Mouse (Mus musculus) hindbrain, embryonic 12.5 days (tissue): Measurements from ENCODE around the gene Hist2h2aa1. TPM values are rescaled to one million over a fixed set of nuclear protein-coding genes. Genes with fewer than 3 reads are reported as not detected.

Experiments used
- ATAC-seq: fragments of 200-750 bp; cut with Nextera tagmentation; 2 replicates; pipeline ENCODE4 v1.8.0; 2017; ENCODE audit warnings: moderate TSS enrichment; ENCODE audit not compliant: low FRiP score
- H3K27ac ChIP-seq: fragments of 300-500 bp; sonication (generic); 2 replicates; pipeline ENCODE4 v1.5.1; 2016; ENCODE audit warnings: mild to moderate bottlenecking
- H3K27me3 ChIP-seq: fragments of 300-500 bp; sonication (generic); 2 replicates; pipeline ENCODE4 v1.6.1; 2016; ENCODE audit warnings: mild to moderate bottlenecking
- H3K36me3 ChIP-seq: fragments of 300-500 bp; sonication (generic); 2 replicates; pipeline ENCODE4 v1.6.1; 2016; ENCODE audit warnings: mild to moderate bottlenecking
- H3K4me1 ChIP-seq: fragments of 300-500 bp; sonication (generic); 2 replicates; pipeline ENCODE4 v1.6.1; 2016
- H3K4me2 ChIP-seq: fragments of 300-500 bp; sonication (generic); replicated peaks from 2 replicates; pipeline ENCODE4 v1.6.1; 2016; ENCODE audit warnings: mild to moderate bottlenecking
- H3K4me3 ChIP-seq: fragments of 300-500 bp; sonication (generic); 2 replicates; pipeline ENCODE4 v1.5.1; 2016; ENCODE audit warnings: mild to moderate bottlenecking
- H3K9ac ChIP-seq: fragments of 300-500 bp; sonication (generic); 2 replicates; pipeline ENCODE4 v1.6.1; 2016; ENCODE audit warnings: mild to moderate bottlenecking, moderate library complexity
- H3K9me3 ChIP-seq: fragments of 300-500 bp; sonication (generic); replicated peaks from 2 replicates; pipeline ENCODE4 v1.6.1; 2016; ENCODE audit warnings: mild to moderate bottlenecking
- WGBS: fragments of 180-500 bp; shearing (Covaris S2); methylation state at CpG from one replicate; pipeline ENCODE4 v1.1.7; 2016; 5-methylcytosine and 5-hydroxymethylcytosine counted together
- polyA plus RNA-seq: library from polyadenylated mRNA; unstranded; fragments of >200 nt; fragmentation: Nextera tagmentation; extraction: Ambion mirVana; gene quantifications from 2 replicates; pipeline ENCODE4 v1.2.1, GENCODE M21; 2016

The Hist2h2aa1 gene
- polyA plus RNA-seq, 1 experiment from 2014 or later: 16.0 TPM

GRCm38 (mm10) chr3:96247356-96248140 lies 2.3 kb downstream of the Hist2h2aa1 start:
- Histone ChIP-seq H3K4me2 (peak overlapping the region; percentile 52), H3K4me1 (peaks cover 18% of the 10 kb centered on the region), H3K27ac (peak overlapping the region; percentile 68), H3K36me3 (no peaks in the 10 kb centered on the region), H3K27me3 (no peaks in the 10 kb centered on the region), H3K9me3 (no peaks in the 10 kb centered on the region), H3K9ac (peak overlapping the region; percentile 59), H3K4me3 (peak overlapping the region; percentile 35)
- ATAC-seq: no peak
- WGBS: 3% methylated on average over 11 of the region's 11 CpGs

- peak overlapping the region; percentile 35 for H3K4me3 ChIP-seq
- H3K9me3 ChIP-seq: no peaks in the 10 kb centered on the region
- peaks cover 18% of the 10 kb centered on the region for H3K4me1 ChIP-seq
- 49% methylated on average over 6 of the region's 6 CpGs for WGBS
- no peak for ATAC-seq
- H3K27me3 ChIP-seq: no peaks in the 10 kb centered on the region
- H3K27ac ChIP-seq: no peak overlapping the region
- peak overlapping the region; percentile 52 for H3K4me2 ChIP-seq
- peak overlapping the region; percentile 59; the same call in 1 of the 2 replicates for H3K9ac ChIP-seq
- H3K36me3 ChIP-seq: no peaks in the 10 kb centered on the region
Observed at GRCm38 (mm10) chr3:96248141-96249033, 3.1 kb downstream of the Hist2h2aa1 start.

DNA sequence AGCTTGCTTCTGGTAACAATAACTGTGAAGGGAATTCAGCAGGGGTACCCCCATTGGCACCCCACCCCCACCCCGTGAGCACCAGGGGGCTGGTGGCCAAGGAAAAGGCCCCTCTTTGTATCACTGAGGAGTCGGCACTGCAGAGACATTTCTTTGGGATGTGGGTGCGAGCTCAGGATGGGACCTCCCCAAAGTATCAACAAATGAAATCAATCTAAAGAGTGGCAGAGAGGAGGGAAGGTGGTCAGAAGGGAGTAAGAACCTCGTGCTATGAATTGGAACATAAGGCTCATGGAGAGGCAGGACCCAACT lies 3.7 kb downstream of the Hist2h2aa1 start:
- no peaks in the 10 kb centered on the region for H3K27me3 ChIP-seq
- no peak overlapping the region for H3K4me3 ChIP-seq
- no peaks in the 10 kb centered on the region for H3K36me3 ChIP-seq
- H3K9me3 ChIP-seq: no peaks in the 10 kb centered on the region
- WGBS: 59% methylated on average over 4 of the region's 4 CpGs
- peaks cover 18% of the 10 kb centered on the region for H3K4me1 ChIP-seq
- peak overlapping the region; percentile 52; the same call in 1 of the 2 replicates for H3K4me2 ChIP-seq
- H3K27ac ChIP-seq: no peak overlapping the region
- no peak for ATAC-seq
- no peak overlapping the region for H3K9ac ChIP-seq

DNA sequence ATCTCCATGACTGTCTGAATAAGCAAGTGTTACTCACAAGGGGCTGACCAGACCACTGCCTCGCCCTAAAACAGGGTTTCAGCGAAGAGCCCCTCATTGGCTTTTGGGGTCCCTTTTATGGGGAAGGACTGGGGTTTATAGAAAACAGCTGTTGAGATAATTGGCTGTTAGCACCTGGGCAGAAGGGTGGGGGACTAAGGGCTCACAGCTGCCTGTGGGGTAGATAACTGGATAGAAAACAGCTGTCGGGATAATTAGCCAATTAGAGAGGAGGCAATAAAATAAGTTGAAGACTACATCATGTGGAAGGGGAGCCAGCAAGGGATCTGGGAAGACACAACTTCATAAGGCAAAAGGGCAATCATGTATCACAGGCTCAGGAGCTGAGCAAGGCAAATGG lies 5.6 kb downstream of the Hist2h2aa1 start:
- H3K4me1 ChIP-seq: peaks cover 11% of the 10 kb centered on the region
- H3K36me3 ChIP-seq: no peaks in the 10 kb centered on the region
- no peak overlapping the region for H3K9ac ChIP-seq
- no peaks in the 10 kb centered on the region for H3K27me3 ChIP-seq
- H3K27ac ChIP-seq: no peak overlapping the region
- WGBS: 84% methylated on average over 3 of the region's 3 CpGs
- no peak overlapping the region for H3K4me2 ChIP-seq
- no peak for ATAC-seq
- no peak overlapping the region for H3K4me3 ChIP-seq
- H3K9me3 ChIP-seq: no peaks in the 10 kb centered on the region

- no peak for ATAC-seq
Observed at GRCm38 (mm10) chr3:96251787-96252186, 6.5 kb downstream of the Hist2h2aa1 start.

DNA sequence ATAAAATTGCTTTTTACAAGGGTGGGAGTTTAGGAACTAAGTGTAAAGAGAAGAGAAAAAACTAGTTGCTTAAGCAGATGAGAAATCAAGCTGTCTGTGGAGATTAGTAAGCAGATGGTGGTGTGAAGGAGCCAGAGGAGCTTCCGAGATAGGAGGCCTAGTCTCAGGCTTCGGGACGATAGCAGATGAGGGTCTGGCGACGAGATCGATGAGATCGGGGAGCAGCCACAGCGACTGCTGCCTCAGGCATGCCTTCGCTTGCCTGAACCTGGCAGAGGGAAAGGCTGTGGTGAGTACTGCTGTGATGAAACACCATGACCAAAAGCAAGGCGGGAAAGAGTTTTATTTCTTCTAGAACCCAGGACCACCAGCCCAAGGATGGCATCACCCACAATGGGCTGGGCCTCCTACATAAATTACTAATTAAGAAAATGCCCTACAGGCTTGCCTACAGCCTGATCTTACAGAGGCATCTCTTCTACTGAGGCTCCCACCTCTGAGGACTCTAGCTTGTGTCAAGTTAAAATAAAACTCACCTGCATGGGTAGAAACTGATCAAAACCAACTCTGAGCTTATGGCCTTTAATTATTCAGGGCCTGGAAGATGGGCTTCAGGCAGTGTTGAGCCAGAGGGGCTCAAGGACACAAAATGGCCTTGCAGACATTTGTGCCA lies 9.5 kb downstream of the Hist2h2aa1 start:
- no peak overlapping the region for H3K9ac ChIP-seq
- no peaks in the 10 kb centered on the region for H3K27me3 ChIP-seq
- WGBS: 38% methylated on average over 10 of the region's 10 CpGs
- ATAC-seq: no peak
- H3K27ac ChIP-seq: no peak overlapping the region
- no peaks in the 10 kb centered on the region for H3K36me3 ChIP-seq
- H3K4me3 ChIP-seq: no peak overlapping the region
- no peaks in the 10 kb centered on the region for H3K4me1 ChIP-seq
- H3K9me3 ChIP-seq: no peaks in the 10 kb centered on the region
- H3K4me2 ChIP-seq: no peak overlapping the region; the same call in 1 of the 2 replicates

More at GRCm38 (mm10) chr3:96251787-96252186, 6.5 kb downstream of the Hist2h2aa1 start:
- no peaks in the 10 kb centered on the region for H3K9me3 ChIP-seq
- H3K27ac ChIP-seq: no peak overlapping the region
- H3K9ac ChIP-seq: no peak overlapping the region
- H3K4me2 ChIP-seq: no peak overlapping the region
- no peak overlapping the region for H3K4me3 ChIP-seq
- no peaks in the 10 kb centered on the region for H3K27me3 ChIP-seq
- no peaks in the 10 kb centered on the region for H3K36me3 ChIP-seq
- H3K4me1 ChIP-seq: peaks cover 11% of the 10 kb centered on the region
- WGBS: 79% methylated on average over 3 of the region's 3 CpGs

DNA sequence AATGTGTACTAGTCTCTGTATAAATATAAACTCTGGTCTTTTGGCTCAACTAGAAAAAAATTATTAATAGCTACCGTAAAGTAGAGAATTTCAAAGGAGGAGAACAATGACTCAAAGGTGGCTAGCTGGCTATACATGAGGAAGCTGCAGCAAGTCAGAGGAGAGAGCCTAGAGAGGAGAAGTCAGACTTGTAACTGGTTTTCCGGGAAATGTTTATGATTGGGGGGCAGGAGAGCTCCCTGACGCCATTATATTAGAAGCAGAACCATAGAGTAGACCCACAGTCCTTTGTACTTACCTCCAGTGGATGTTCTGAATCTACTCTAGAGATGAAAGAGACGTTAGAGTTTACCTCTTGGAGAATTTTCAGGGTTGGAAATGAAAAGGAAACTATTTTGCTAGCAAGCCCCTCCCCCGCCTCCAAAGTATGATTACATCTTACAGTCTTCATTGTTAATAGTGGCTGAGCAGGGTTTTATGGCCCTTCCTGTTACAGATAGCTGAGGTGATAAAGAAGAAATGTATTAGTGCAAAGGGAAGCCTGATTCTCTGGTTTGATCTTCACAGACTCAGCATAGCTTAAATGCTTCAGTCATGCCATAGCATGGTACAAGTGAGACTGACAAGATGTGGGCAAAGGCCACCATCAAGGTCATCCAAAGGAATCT lies 10.8 kb downstream of the Hist2h2aa1 start:
- no peak for ATAC-seq
- H3K9ac ChIP-seq: no peak overlapping the region
- no peaks in the 10 kb centered on the region for H3K36me3 ChIP-seq
- 84% methylated on average over 5 of the region's 5 CpGs for WGBS
- H3K27me3 ChIP-seq: no peaks in the 10 kb centered on the region
- H3K27ac ChIP-seq: no peak overlapping the region
- H3K9me3 ChIP-seq: no peaks in the 10 kb centered on the region
- no peak overlapping the region for H3K4me2 ChIP-seq
- no peak overlapping the region for H3K4me3 ChIP-seq
- no peaks in the 10 kb centered on the region for H3K4me1 ChIP-seq

- ATAC-seq: no peak
- peaks cover 6% of the 10 kb centered on the region for H3K4me1 ChIP-seq
- H3K27me3 ChIP-seq: no peaks in the 10 kb centered on the region
- no peak overlapping the region for H3K4me2 ChIP-seq
- H3K27ac ChIP-seq: no peak overlapping the region
- H3K4me3 ChIP-seq: no peak overlapping the region
- no peaks in the 10 kb centered on the region for H3K36me3 ChIP-seq
- H3K9ac ChIP-seq: no peak overlapping the region
- H3K9me3 ChIP-seq: no peaks in the 10 kb centered on the region
- WGBS: 79% methylated on average over 3 of the region's 3 CpGs
Observed at GRCm38 (mm10) chr3:96257190-96257589, 11.9 kb downstream of the Hist2h2aa1 start.

DNA sequence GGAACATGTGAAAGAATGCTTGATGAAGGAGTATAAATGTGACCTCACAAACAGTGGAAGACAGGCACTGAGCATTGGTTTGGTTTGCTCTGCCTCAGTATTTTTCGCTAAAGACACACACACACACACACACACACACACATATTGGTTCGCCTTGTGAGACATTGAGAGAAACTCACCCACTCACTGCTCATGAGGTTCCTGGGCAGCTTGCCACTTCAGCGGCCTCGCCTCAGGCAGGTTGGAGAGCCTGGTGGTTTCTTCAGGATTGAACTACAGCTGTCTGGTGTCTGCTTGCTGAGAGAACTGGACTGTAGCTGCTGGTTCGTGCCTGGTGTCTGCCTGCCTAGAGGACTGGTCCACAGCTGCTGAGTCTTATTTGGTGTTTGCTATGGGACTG lies 14.9 kb downstream of the Hist2h2aa1 start:
- WGBS: 92% methylated on average over 5 of the region's 5 CpGs
- Histone ChIP-seq H3K9me3 (no peaks in the 10 kb centered on the region), H3K27ac (no peak overlapping the region), H3K27me3 (no peaks in the 10 kb centered on the region), H3K9ac (no peak overlapping the region), H3K4me1 (peaks cover 22% of the 10 kb centered on the region), H3K4me2 (no peak overlapping the region), H3K36me3 (no peaks in the 10 kb centered on the region), H3K4me3 (no peak overlapping the region)
- no peak for ATAC-seq

DNA sequence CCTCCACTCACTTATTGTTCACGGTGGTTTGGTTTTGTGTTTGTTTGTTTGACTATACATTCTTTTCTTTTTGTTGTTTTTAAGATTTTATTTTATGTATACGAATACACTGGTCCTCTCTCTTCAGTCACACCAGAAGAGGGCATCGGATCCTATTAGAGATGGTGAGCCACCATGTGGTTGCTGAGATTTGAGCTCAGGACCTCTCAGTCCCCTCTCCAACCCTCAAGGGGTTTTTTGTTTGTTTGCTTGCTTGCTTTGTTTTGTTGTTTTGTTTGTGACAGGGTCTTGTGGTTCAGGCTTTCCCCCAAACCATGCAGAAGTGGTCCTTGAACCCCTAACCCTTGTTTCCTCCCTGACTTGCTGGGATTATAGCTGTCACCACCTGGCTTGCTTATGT lies 16.3 kb downstream of the Hist2h2aa1 start:
- WGBS: 56% methylated on average over 3 of the region's 3 CpGs
- no peaks in the 10 kb centered on the region for H3K36me3 ChIP-seq
- H3K4me2 ChIP-seq: peak overlapping the region; percentile 85
- peak overlapping the region; percentile 59 for H3K4me3 ChIP-seq
- peak overlapping the region; percentile 98 for H3K27ac ChIP-seq
- peaks cover 22% of the 10 kb centered on the region for H3K4me1 ChIP-seq
- H3K9ac ChIP-seq: peak overlapping the region; percentile 82; the same call in 1 of the 2 replicates
- no peaks in the 10 kb centered on the region for H3K27me3 ChIP-seq
- no peaks in the 10 kb centered on the region for H3K9me3 ChIP-seq
- ATAC-seq: no peak

GRCm38 (mm10) chr3:96262216-96262875 lies 17.0 kb downstream of the Hist2h2aa1 start:
- under 1% methylated on average over 19 of the region's 19 CpGs for WGBS
- Histone ChIP-seq H3K36me3 (no peaks in the 10 kb centered on the region), H3K9ac (peak overlapping the region; percentile 82), H3K27me3 (no peaks in the 10 kb centered on the region), H3K4me1 (peaks cover 22% of the 10 kb centered on the region), H3K27ac (peak overlapping the region; percentile 98), H3K9me3 (no peaks in the 10 kb centered on the region), H3K4me2 (peak overlapping the region; percentile 85), H3K4me3 (peak overlapping the region; percentile 59)
- peak; percentile 76 for ATAC-seq
